Mouse (Mus musculus): ENCODE results near the gene C130050O18Rik. TPM values are rescaled to one million over a fixed set of nuclear protein-coding genes. Genes with fewer than 3 reads are reported as not detected.

Gene C130050O18Rik
- polyA plus RNA-seq, 1 experiment: 0.12 TPM

DNA sequence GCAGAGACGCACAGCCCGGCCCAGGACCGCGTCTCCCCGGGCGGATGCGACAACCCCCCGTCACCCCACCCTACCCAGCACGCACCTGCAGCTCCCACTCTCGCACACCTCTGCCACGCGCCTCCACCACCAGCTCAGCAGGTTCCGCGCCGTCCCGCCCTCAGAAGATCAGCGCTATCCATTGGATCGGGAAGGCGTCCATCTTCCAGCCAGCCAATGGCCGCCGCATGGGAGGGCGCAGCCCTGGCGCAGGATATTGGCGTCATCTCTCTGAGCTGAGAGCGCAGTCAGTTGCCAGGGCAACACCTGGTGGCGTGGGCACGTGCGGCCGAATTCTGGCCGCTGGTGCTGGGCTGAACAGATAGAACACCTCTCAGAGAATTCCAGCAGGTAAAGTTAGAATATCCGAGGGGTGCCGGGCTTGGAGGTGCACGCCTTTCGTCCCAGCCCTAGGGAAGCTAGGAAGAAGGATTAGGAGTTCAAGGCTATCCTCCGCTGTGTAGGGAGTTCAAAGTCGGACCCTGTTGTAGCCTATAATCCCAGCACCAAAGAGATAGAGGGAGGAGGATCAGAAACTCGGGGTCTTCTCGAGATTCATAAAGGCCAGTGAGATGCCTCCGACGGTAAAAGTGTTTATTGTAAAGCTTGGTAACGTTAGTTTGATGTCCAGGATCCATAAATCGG lies 55.4 kb downstream of the C130050O18Rik start, which contains the start of gene 3110082I17Rik:
3110082I17Rik (minus strand) TSS at position 144 of the 684 bp plus-strand sequence.
- Histone ChIP-seq H3K36me3 (ENCODE audit: control insufficient read depth, insufficient read depth, low read length) (no peaks in the 10 kb centered on the region), H3K27me3 (ENCODE audit: control insufficient read depth, insufficient read depth, low read length) (no peaks in the 10 kb centered on the region), H3K4me3 (ENCODE audit: control insufficient read depth, low read depth, low read length) (peak within 1 kb of the TSS; percentile 99), H3K4me1 (ENCODE audit: control insufficient read depth, insufficient read depth, low read length) (peaks cover 8% of the 10 kb centered on the region), H3K27ac (ENCODE audit: control insufficient read depth, insufficient read depth, low read depth, low read length) (peak within 1 kb of the TSS; percentile 77)
- TF ChIP-seq CTCF (IDR thresholded peaks at IDR 0.05; ENCODE audit: control insufficient read depth, insufficient read depth, insufficient replicate concordance, low read depth, low read length) (no peak), POLR2A (IDR thresholded peaks at IDR 0.05; ENCODE audit: control insufficient read depth, low read depth, low read length) (peak; percentile 65; the same call in 1 of the 2 replicates)

DNA sequence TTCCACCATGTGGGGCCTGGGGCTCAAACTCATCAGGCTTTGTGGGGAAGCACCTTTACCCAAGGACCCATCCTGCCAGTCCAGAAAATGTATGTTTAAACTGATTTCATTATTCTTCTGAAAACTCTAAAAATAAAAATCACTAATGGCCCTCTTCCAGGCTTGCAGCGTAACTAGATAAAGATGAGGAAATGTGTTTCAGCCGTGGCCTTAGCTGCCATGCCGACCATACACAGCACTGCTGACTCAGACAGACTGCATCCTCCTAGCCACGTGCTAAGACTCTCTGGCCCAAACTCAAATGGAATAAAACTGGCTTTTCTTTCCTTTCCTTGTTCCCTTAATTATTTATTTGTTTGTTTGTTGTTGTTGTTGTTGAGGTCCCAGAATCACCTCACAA lies 59.8 kb downstream of the C130050O18Rik start:
- TF ChIP-seq CTCF (IDR thresholded peaks at IDR 0.05; ENCODE audit: control insufficient read depth, insufficient read depth, insufficient replicate concordance, low read depth, low read length): no peak
- Histone ChIP-seq H3K27ac (ENCODE audit: control insufficient read depth, insufficient read depth, low read depth, low read length) (no peak overlapping the region), H3K27me3 (ENCODE audit: control insufficient read depth, insufficient read depth, low read length) (no peaks in the 10 kb centered on the region), H3K36me3 (ENCODE audit: control insufficient read depth, insufficient read depth, low read length) (no peaks in the 10 kb centered on the region), H3K4me3 (ENCODE audit: control insufficient read depth, low read depth, low read length) (no peak overlapping the region), H3K4me1 (ENCODE audit: control insufficient read depth, insufficient read depth, low read length) (peaks cover 8% of the 10 kb centered on the region)

Other genes with a start within 250 kb of the C130050O18Rik start
- gene Sun1, start 204.6 kb upstream of the C130050O18Rik start, polyA plus RNA-seq (2012; rRNA removed): 114 and 125 TPM in 2 replicates
- 117 and 150 TPM in 2 replicates for gene Get4, start 153.0 kb upstream of the C130050O18Rik start, polyA plus RNA-seq (2012; rRNA removed)
- gene Adap1, start 79.7 kb upstream of the C130050O18Rik start, polyA plus RNA-seq (2012; rRNA removed): 7.8 and 8.7 TPM in 2 replicates
- 42.2 and 49.9 TPM in 2 replicates for gene Cox19, start 53.9 kb upstream of the C130050O18Rik start, polyA plus RNA-seq (2012; rRNA removed)
- 0.07 TPM in 1 of 2 replicates, not detected in the other for gene Cyp2w1, start 52.7 kb upstream of the C130050O18Rik start, polyA plus RNA-seq (2012; rRNA removed)
- 1.2 TPM in 2 replicates for gene Gpr146, start 27.6 kb upstream of the C130050O18Rik start, polyA plus RNA-seq (2012; rRNA removed)
- 0.27 and 0.43 TPM in 2 replicates for gene Gper1, start 17.9 kb downstream of the C130050O18Rik start, polyA plus RNA-seq (2012; rRNA removed)
- 14.8 and 14.9 TPM in 2 replicates for gene 3110082I17Rik, start 55.2 kb downstream of the C130050O18Rik start, polyA plus RNA-seq (2012; rRNA removed)
- gene Zfand2a, start 79.3 kb downstream of the C130050O18Rik start, polyA plus RNA-seq (2012; rRNA removed): 7.8 and 9.0 TPM in 2 replicates
- not detected in 2 replicates for gene Uncx, start 138.2 kb downstream of the C130050O18Rik start, polyA plus RNA-seq (2012; rRNA removed)

Measured in testis, adult 2 months (tissue).